Mouse (Mus musculus): Measurements from ENCODE around the gene a. TPM values are rescaled to one million over a fixed set of nuclear protein-coding genes. Genes with fewer than 3 reads are reported as not detected.

Gene a
- 0.68 and 0.94 TPM in 2 replicates for polyA plus RNA-seq (2016; fragmentation: Nextera tagmentation; extraction: Ambion mirVana)

GRCm38 (mm10) chr2:154790656-154791483 is at the start of gene a, which contains the start of gene Raly:
TSS of gene a (plus strand) at chr2:154791402.
TSS of gene Raly (plus strand) at chr2:154791096.
- peak; percentile 100 for DNase-seq (ENCODE audit: low spot score)
- peaks cover 4% of the 10 kb centered on the region; the same call in 1 of the 2 replicates for H3K36me3 ChIP-seq
- peak within 1 kb of the TSS; percentile 98 for H3K4me3 ChIP-seq
- WGBS: under 1% methylated on average over 89 of the region's 89 CpGs
- H3K27ac ChIP-seq (replicated peaks): peak within 1 kb of the TSS; percentile 99
- H3K27me3 ChIP-seq (ENCODE audit: low read depth, poor library complexity, severe bottlenecking): no peaks in the 10 kb centered on the region
- peaks cover 64% of the 10 kb centered on the region for H3K4me1 ChIP-seq
- H3K9me3 ChIP-seq (replicated peaks): no peaks in the 10 kb centered on the region

DNA sequence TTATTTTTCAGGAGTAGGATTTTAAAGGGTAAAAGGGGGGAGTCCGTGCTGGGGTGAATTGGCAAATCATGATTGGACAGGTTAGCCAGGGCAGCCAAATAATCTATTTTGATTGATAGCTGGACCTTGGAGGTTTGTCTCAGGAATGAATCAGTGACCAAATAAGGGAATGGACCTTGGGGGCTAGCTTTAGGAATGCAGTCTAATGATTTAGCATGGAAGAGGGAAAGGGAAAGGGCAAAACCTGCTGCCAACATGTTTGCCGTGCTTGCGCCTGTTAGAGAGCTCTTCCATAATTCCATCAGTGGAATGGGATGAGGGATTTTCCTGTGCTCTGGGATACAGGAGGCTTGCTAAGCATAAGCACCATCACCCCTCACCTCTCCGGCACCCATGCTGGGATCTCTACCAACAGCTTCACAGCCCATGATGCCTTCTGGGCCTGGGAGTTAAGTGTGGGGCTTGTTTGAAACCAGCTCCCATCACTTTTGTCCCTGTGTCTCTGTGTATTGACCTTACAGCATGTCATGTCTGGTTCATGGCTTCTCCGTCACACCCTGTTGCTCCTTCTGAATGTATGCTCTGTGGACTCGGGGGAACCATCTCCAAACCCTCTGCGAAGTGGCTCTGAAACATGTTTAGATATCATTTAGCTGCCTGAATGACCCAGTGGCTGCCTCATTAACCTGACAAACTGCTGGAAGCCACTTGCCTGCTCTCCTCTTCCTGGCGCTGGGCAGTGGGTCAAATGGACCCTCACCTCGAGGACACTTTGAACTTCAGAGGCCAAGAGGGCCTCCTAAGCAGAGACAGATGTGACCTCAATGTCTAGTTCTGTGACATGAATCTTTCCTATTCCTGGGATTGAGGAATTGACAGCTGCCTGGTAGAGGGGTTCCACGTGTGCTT is 48.0 kb upstream of the a start:
- Histone ChIP-seq H3K4me1 (0 out of 2 replicates have a peak, but pooled peaks cover 3% of the 10 kb centered on the region), H3K27ac (replicated peaks) (no peak overlapping the region), H3K4me3 (no peak overlapping the region), H3K9me3 (replicated peaks) (no peaks in the 10 kb centered on the region), H3K27me3 (ENCODE audit: low read depth, poor library complexity, severe bottlenecking) (no peaks in the 10 kb centered on the region), H3K36me3 (no peaks in the 10 kb centered on the region)
- 75% methylated on average over 10 of the region's 10 CpGs for WGBS
- no peak for DNase-seq (ENCODE audit: low spot score)

DNA sequence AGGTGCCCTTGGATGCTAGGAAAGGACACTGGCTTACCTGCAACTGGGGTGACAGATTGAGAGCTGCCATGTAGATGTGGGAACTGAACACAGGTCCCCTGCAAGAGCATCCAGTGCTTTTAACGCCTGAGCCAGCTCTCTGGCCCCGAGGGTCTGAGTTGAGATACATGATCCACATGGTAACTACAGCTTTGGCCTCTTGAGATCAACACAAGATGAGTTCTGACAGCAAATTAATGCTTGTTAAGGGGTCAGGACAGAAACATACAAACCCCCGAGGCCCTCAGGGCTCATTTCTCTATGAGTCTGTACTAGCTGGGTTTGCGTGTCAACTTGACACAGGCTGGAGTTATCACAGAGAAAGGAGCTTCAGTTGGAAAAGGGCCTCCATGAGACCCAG is 47.3 kb upstream of the a start:
- Histone ChIP-seq H3K27me3 (ENCODE audit: low read depth, poor library complexity, severe bottlenecking) (no peaks in the 10 kb centered on the region), H3K4me3 (no peak overlapping the region), H3K36me3 (no peaks in the 10 kb centered on the region), H3K4me1 (0 out of 2 replicates have a peak, but pooled peaks cover 3% of the 10 kb centered on the region), H3K9me3 (replicated peaks) (no peaks in the 10 kb centered on the region), H3K27ac (replicated peaks) (no peak overlapping the region)
- DNase-seq (ENCODE audit: low spot score): no peak
- WGBS: 77% methylated on average over 4 of the region's 4 CpGs

DNA sequence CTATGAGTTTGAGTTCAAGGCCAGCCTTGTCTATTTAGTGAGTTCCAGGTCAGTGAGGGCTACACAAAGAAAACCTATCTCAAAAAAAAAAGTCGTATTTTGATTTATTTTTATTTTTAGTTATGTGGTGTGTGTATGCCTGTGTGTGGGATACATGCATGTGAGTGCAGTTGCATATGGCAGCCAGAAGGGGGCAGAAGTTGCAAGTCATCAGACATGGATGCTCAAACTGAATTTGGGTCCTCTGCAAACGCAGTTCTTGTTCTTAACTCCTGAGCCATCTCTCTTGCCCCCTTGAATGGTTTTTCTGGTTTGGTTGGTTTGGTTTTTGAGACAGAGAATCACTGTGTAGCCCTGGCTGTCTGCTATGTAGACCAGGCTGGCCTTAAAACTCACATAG is 42.8 kb upstream of the a start:
- H3K27ac ChIP-seq (replicated peaks): no peak overlapping the region
- H3K36me3 ChIP-seq: no peaks in the 10 kb centered on the region
- H3K27me3 ChIP-seq (ENCODE audit: low read depth, poor library complexity, severe bottlenecking): no peaks in the 10 kb centered on the region
- 0 out of 2 replicates have a peak, but pooled peaks cover under 1% of the 10 kb centered on the region for H3K4me1 ChIP-seq
- H3K4me3 ChIP-seq: no peak overlapping the region
- DNase-seq (ENCODE audit: low spot score): no peak
- WGBS: 86% methylated on average over 2 of the region's 2 CpGs
- no peaks in the 10 kb centered on the region for H3K9me3 ChIP-seq (replicated peaks)

DNA sequence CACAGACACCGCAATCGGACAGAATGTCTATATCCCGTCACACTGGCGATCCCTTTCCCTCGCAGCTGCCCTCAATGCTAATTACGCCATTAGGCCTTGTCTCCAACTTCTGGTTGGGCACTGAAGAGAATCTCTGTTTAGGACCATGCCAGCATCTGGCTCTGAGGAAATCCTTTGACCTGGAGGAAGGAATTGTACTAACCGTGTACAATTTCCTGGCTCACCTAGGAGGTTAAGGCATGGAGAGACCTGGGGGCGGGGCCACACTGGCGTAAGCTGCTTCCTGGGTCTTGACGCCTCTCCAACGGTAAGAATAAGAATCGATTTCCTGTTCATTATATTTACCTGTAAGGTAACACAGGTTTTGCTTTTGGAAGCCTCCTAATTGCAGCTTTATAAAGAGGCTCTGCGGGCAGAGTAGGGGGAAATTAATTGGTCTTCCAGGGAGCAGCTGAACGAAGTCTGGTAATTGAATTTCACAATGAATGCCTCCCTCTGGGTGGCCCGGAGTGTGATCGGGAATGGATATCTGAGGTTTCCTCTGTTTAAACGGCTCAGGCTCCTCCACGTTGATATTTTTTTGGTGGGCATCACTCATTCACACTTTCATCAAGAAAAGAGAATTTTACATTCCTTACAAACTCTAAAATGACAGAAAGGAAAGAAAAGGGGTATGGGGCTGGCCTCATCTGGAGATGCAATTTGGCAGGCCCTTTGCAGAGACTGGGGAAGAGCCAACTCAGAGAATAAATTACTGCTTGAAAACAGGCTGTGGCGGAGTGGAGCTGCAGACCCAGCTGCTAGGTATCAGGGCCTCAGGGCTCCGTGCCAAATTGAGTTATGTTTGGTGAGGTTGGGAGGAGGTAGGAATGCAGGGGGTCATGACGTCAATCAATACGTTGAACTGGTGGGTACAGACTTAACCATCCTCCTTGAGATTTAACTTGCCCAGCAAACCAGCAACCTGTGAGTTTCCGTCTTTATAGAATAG is 41.9 kb upstream of the a start:
- no peak for DNase-seq (ENCODE audit: low spot score)
- WGBS: 72% methylated on average over 23 of the region's 23 CpGs
- Histone ChIP-seq H3K27ac (replicated peaks) (no peak overlapping the region), H3K27me3 (ENCODE audit: low read depth, poor library complexity, severe bottlenecking) (no peaks in the 10 kb centered on the region), H3K4me3 (no peak overlapping the region), H3K36me3 (no peaks in the 10 kb centered on the region), H3K4me1 (no peaks in the 10 kb centered on the region), H3K9me3 (replicated peaks) (no peaks in the 10 kb centered on the region)

DNA sequence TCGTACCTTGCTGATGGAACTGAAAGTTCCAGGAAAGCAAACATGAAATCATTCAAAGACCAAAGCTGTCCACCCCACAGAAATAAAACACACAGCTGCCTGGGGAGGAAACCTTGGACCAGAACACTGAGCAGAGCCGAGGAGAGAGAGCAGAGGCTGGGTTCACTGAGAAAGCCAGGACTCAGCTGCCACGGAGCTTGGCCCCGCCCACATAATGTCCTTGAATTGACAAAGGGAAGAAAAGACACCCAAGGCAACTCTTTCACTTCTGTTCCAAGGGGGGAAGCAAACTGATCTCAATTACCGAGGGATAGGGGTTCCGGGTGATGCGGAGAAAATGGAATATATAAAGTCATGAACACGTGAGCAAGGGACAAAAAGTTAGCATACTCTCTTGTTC is 39.3 kb upstream of the a start:
- Histone ChIP-seq H3K9me3 (replicated peaks) (no peaks in the 10 kb centered on the region), H3K4me3 (no peak overlapping the region), H3K4me1 (no peaks in the 10 kb centered on the region), H3K36me3 (no peaks in the 10 kb centered on the region), H3K27ac (replicated peaks) (0 out of 2 replicates have a peak overlapping the region, but pooled peaks have one; percentile 13), H3K27me3 (ENCODE audit: low read depth, poor library complexity, severe bottlenecking) (no peaks in the 10 kb centered on the region)
- WGBS: 60% methylated on average over 8 of the region's 8 CpGs
- no peak for DNase-seq (ENCODE audit: low spot score)

GRCm38 (mm10) chr2:154754068-154754560 is 37.1 kb upstream of the a start:
- Histone ChIP-seq H3K36me3 (no peaks in the 10 kb centered on the region), H3K27ac (replicated peaks) (no peak overlapping the region), H3K4me1 (no peaks in the 10 kb centered on the region), H3K9me3 (replicated peaks) (no peaks in the 10 kb centered on the region), H3K27me3 (ENCODE audit: low read depth, poor library complexity, severe bottlenecking) (no peaks in the 10 kb centered on the region), H3K4me3 (no peak overlapping the region)
- DNase-seq (ENCODE audit: low spot score): no peak
- 89% methylated on average over 2 of the region's 2 CpGs for WGBS

DNA sequence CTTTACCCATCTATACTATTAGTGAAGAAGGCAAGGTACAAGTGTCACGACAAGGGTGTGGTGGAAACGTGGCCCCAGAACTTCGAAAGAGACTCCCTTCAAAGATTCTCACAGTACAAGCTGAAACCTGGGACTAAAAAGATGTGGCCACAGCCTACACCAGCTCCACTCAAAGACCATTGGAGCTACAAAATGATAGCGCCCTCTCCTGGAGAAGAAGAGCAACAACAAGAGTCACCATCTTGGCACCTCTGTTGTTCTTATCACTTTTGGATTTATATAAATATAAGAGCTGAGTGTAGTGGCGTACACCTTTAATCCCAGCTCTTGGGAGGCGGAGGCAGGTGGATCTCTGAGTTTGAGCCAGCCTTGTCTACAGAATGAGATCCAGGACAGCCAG is 35.4 kb upstream of the a start:
- 52% methylated on average over 6 of the region's 6 CpGs for WGBS
- no peaks in the 10 kb centered on the region; the same call in 1 of the 2 replicates for H3K9me3 ChIP-seq (replicated peaks)

DNA sequence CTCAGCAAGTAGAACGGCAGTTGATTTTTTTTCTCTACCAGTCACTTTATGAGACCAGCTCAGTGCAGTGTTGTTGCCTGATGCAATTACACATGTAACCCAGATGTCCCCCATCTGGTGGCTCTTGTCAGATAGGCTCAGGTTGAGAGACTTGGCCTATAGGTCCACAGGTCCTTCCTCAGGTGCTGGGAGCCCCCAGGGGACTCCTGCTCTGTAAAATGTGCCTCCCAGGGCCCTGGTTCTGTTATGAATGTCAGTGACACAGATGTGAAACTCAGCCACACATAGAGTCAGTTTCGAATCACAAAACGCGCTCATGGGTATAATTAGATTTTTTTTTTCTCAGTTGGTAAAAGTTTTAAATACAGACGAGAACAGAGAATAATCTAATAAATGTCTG is 33.5 kb upstream of the a start:
- H3K27me3 ChIP-seq (ENCODE audit: low read depth, poor library complexity, severe bottlenecking): no peaks in the 10 kb centered on the region
- no peak for DNase-seq (ENCODE audit: low spot score)
- H3K4me3 ChIP-seq: no peak overlapping the region
- no peaks in the 10 kb centered on the region for H3K36me3 ChIP-seq
- no peaks in the 10 kb centered on the region; the same call in 1 of the 2 replicates for H3K9me3 ChIP-seq (replicated peaks)
- WGBS: 90% methylated on average over 5 of the region's 5 CpGs
- no peak overlapping the region for H3K27ac ChIP-seq (replicated peaks)
- no peaks in the 10 kb centered on the region for H3K4me1 ChIP-seq

More for the DNA sequence above, 35.4 kb upstream of the a start:
- Histone ChIP-seq H3K4me1 (no peaks in the 10 kb centered on the region), H3K36me3 (no peaks in the 10 kb centered on the region), H3K27ac (replicated peaks) (no peak overlapping the region), H3K4me3 (no peak overlapping the region), H3K27me3 (ENCODE audit: low read depth, poor library complexity, severe bottlenecking) (no peaks in the 10 kb centered on the region)
- no peak for DNase-seq (ENCODE audit: low spot score)

GRCm38 (mm10) chr2:154758454-154758853 is 32.7 kb upstream of the a start:
- WGBS: 83% methylated on average over 1 of the region's 1 CpGs
- H3K27me3 ChIP-seq (ENCODE audit: low read depth, poor library complexity, severe bottlenecking): no peaks in the 10 kb centered on the region
- DNase-seq (ENCODE audit: low spot score): no peak

GRCm38 (mm10) chr2:154763226-154763625 is 28.0 kb upstream of the a start:
- Histone ChIP-seq H3K36me3 (no peaks in the 10 kb centered on the region), H3K27me3 (ENCODE audit: low read depth, poor library complexity, severe bottlenecking) (no peaks in the 10 kb centered on the region), H3K4me3 (no peak overlapping the region), H3K9me3 (replicated peaks) (no peaks in the 10 kb centered on the region; the same call in 1 of the 2 replicates), H3K4me1 (no peaks in the 10 kb centered on the region), H3K27ac (replicated peaks) (0 out of 2 replicates have a peak overlapping the region, but pooled peaks have one; percentile 3)
- 92% methylated on average over 3 of the region's 3 CpGs for WGBS
- no peak for DNase-seq (ENCODE audit: low spot score)

More at GRCm38 (mm10) chr2:154758454-154758853, 32.7 kb upstream of the a start:
- Histone ChIP-seq H3K36me3 (no peaks in the 10 kb centered on the region), H3K9me3 (replicated peaks) (no peaks in the 10 kb centered on the region; the same call in 1 of the 2 replicates), H3K4me1 (no peaks in the 10 kb centered on the region), H3K27ac (replicated peaks) (no peak overlapping the region), H3K4me3 (no peak overlapping the region)

Data from midbrain, embryonic 10.5 days (tissue).